Mouse (Mus musculus) small intestine, adult 2 months (tissue): ENCODE data around the gene Olfr201.

Experiments
- CTCF ChIP-seq: fragments of 200-500 bp; IDR thresholded peaks from 2 replicates; pipeline ENCODE4 v1.5.1; 2012; ENCODE audit warnings: low read depth, mild to moderate bottlenecking, control low read depth, inconsistent platforms, low read length, moderate library complexity, mixed read lengths; ENCODE audit not compliant: insufficient replicate concordance, insufficient read length; ENCODE audit errors: extremely low read depth
- POLR2A ChIP-seq: fragments of 200-500 bp; IDR thresholded peaks from 2 replicates; pipeline ENCODE4 v1.6.1; 2012; ENCODE audit warnings: low read depth, mild to moderate bottlenecking, control low read depth, inconsistent platforms, low read length, moderate library complexity

- TF ChIP-seq CTCF: no peak
- no peak for TF ChIP-seq POLR2A
Measured at GRCm38 (mm10) chr16:59286693-59287092, 14.3 kb upstream of the Olfr201 start, which contains the start of gene Olfr202.
